Mouse (Mus musculus) intestine, embryonic 14.5 days (tissue): ENCODE data around the gene Tapbpl. TPM values are rescaled to one million over a fixed set of nuclear protein-coding genes. Genes with fewer than 3 reads are reported as not detected.
A peak's percentile ranks its signal among the peaks of the same experiment; 100 is the strongest.
"Not testable (repeated sequence)": the region's sequence is repeated elsewhere in the genome, so short reads cannot be mapped to it uniquely, and the experiment has no call there.

Source experiments
- ATAC-seq: fragments of 200-750 bp; cut with Nextera tagmentation; replicated peaks from 2 replicates; pipeline ENCODE4 v1.8.0; 2017; ENCODE audit warnings: low read depth, moderate number of reproducible peaks, moderate TSS enrichment, moderate library complexity; ENCODE audit not compliant: low FRiP score, low TSS enrichment
- DNase-seq: peaks from one replicate; pipeline ENCODE4 v3.0.0-alpha.2; 2018; ENCODE audit warnings: low spot score
- H3K27ac ChIP-seq: fragments of 300-500 bp; sonication (generic); 2 replicates; pipeline ENCODE4 v1.5.1; 2014; ENCODE audit warnings: low read depth, mild to moderate bottlenecking, control low read depth
- H3K27me3 ChIP-seq: fragments of 300-500 bp; sonication (generic); replicated peaks from 2 replicates; pipeline ENCODE4 v1.6.1; 2014; ENCODE audit warnings: low read length, control low read depth; ENCODE audit not compliant: control insufficient read depth, insufficient read depth
- H3K36me3 ChIP-seq: fragments of 300-500 bp; sonication (generic); 2 replicates; pipeline ENCODE4 v1.6.1; 2014; ENCODE audit warnings: low read length, control low read depth; ENCODE audit not compliant: control insufficient read depth, insufficient read depth
- H3K4me1 ChIP-seq: fragments of 300-500 bp; sonication (generic); replicated peaks from 2 replicates; pipeline ENCODE4 v1.6.1; 2014; ENCODE audit warnings: low read length, control low read depth, mixed read lengths; ENCODE audit not compliant: control insufficient read depth, insufficient read depth
- H3K4me2 ChIP-seq: fragments of 300-500 bp; sonication (generic); 2 replicates; pipeline ENCODE4 v1.6.1; 2014; ENCODE audit warnings: low read length
- H3K4me3 ChIP-seq: fragments of 300-500 bp; sonication (generic); 2 replicates; pipeline ENCODE4 v1.5.1; 2014; ENCODE audit warnings: low read depth, low read length, control low read depth, mixed read lengths
- H3K9ac ChIP-seq: fragments of 300-500 bp; sonication (generic); 2 replicates; pipeline ENCODE4 v1.6.1; 2014; ENCODE audit warnings: mild to moderate bottlenecking, low read length
- H3K9me3 ChIP-seq: fragments of 300-500 bp; sonication (generic); 2 replicates; pipeline ENCODE4 v1.6.1; 2016; ENCODE audit warnings: low read length, control low read depth; ENCODE audit not compliant: control insufficient read depth
- WGBS: fragments of 180-500 bp; shearing (Covaris S2); extraction: QIAGEN DNeasy Blood & Tissue Kit; methylation state at CpG from one replicate; pipeline ENCODE4 v1.1.7; 2014; 5-methylcytosine and 5-hydroxymethylcytosine counted together
- polyA plus RNA-seq: library from polyadenylated mRNA; unstranded; fragments of >200 nt; fragmentation: Nextera tagmentation; extraction: Ambion mirVana; gene quantifications from 2 replicates; pipeline ENCODE4 v1.2.1, GENCODE M21; 2014

The Tapbpl gene
- polyA plus RNA-seq = 5.7 and 7.1 TPM in 2 replicates

DNA sequence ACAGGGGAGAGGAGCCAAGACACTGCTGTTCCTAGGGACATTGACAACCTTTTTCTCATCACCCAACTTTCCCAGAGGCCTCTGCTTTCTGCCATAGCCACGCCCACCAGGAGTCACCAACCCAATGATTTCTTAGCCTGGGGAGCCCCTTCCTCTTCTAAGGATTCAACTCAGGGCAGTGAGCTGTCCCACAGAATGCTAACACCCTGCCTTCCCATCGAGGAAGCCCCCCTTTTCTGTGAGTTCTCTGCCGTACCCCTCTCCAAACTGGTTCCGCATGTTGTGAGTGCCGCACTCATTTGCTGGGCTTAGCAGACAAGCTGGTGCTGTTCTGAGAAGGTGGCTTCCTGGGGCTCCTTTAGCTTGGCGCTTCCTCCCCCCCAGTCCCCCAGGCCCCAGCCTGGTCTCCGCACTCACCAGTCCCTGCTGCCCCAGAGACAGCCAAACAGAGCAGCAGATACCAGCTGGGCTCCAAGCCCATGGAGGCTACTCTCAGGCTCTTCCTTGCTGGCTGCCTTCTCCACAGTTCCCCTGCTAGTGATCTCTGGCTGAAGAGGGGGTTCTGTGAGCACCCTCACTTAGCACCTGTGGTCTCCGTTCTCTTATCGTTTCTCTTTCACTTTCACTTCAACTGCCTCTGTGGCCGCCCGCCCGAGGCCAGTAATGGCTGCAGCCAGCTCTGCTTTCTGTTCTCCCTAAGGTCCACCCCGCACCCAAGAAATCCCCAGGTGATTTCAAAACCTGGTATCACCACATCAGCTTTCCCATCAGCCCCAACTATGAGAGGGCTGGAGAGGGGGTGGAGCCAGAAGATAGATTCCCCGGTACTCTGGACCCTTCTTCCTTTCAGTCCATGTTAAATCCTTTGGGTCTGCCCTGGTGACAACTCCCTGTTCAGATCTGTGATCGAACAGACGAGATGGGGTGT, at the start of gene Tapbpl:
TSS of gene Tapbpl (minus strand) at position 744 of the 928 bp plus-strand sequence.
- DNase-seq = peak; percentile 73
- peaks cover 8% of the 10 kb centered on the region; the same call in 1 of the 2 replicates for H3K4me1 ChIP-seq
- H3K4me3 ChIP-seq = peak within 1 kb of the TSS; percentile 52
- peak within 1 kb of the TSS; percentile 97 for H3K4me2 ChIP-seq
- H3K36me3 ChIP-seq = no peaks in the 10 kb centered on the region
- peak within 1 kb of the TSS; percentile 75 for H3K27ac ChIP-seq
- ATAC-seq = peak; percentile 66
- WGBS = 8% methylated on average over 16 of the region's 16 CpGs
- no peaks in the 10 kb centered on the region for H3K27me3 ChIP-seq
- H3K9ac ChIP-seq = peak within 1 kb of the TSS; percentile 74
- no peaks in the 10 kb centered on the region for H3K9me3 ChIP-seq

DNA sequence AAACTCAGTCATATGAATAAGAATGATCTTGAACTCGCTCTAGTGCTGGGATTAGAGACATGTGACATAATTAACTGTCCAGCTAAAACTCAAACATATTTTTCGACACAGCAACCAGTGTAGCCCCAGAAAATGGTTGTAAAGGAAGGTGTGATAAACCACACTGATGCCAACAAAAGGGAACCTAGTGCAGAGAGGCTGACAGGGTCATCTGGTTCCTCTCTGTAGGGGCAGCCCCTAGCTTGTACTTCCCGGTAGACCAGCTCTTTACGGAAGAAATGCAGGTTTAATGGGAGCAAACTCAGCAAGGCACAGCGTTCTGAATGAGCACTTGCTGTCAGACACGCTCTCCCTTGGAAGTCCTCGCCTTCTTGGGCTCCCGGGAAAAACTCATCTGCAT, 48.1 kb upstream of the Tapbpl start:
- WGBS = 60% methylated on average over 8 of the region's 8 CpGs
- Histone ChIP-seq H3K4me2 (no peak overlapping the region), H3K27ac (no peak overlapping the region), H3K9ac (no peak overlapping the region), H3K4me1 (no peaks in the 10 kb centered on the region), H3K9me3 (no peaks in the 10 kb centered on the region), H3K4me3 (no peak overlapping the region), H3K27me3 (no peaks in the 10 kb centered on the region), H3K36me3 (no peaks in the 10 kb centered on the region)
- no peak for ATAC-seq
- no peak for DNase-seq

DNA sequence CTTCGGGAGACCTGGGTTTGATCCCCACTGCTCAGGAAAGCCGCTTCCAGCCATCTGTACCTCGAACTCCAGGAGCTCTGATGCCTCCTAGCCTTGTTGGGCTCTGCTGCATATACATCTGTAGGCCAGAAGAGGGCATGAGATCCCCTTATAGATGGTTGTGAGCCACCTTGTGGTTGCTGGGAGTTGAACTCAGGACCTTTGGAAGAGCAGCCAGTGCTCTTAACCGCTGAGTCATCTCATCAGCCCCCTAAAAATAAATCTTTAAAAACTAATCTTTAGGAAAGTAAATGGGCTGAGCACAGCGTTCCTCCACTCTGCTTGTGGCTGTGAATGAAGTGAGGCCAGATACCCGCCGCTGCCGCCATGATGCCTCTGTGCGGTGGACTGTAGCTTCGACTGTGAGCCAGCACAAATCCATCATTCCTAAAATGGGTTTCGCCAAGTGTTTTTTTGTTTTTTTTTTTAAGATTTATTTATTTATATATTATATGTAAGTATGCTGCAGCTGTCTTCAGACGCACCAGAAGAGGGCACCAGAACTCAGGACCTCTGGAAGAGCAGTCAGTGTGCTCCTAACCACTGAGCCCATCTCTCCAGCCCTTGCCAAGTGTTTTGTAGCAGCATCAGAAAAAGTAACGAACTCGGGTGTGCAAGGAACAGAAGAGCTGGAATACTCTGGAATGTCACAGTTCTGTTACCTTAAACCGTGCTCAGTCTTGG, 43.3 kb upstream of the Tapbpl start:
- Histone ChIP-seq H3K27me3 (no peaks in the 10 kb centered on the region), H3K4me3 (no peak overlapping the region), H3K9me3 (no peaks in the 10 kb centered on the region), H3K36me3 (no peaks in the 10 kb centered on the region), H3K27ac (no peak overlapping the region), H3K4me2 (no peak overlapping the region), H3K4me1 (peaks cover 4% of the 10 kb centered on the region), H3K9ac (no peak overlapping the region)
- no peak for ATAC-seq
- DNase-seq = peak; percentile 66
- 55% methylated on average over 15 of the region's 15 CpGs for WGBS

DNA sequence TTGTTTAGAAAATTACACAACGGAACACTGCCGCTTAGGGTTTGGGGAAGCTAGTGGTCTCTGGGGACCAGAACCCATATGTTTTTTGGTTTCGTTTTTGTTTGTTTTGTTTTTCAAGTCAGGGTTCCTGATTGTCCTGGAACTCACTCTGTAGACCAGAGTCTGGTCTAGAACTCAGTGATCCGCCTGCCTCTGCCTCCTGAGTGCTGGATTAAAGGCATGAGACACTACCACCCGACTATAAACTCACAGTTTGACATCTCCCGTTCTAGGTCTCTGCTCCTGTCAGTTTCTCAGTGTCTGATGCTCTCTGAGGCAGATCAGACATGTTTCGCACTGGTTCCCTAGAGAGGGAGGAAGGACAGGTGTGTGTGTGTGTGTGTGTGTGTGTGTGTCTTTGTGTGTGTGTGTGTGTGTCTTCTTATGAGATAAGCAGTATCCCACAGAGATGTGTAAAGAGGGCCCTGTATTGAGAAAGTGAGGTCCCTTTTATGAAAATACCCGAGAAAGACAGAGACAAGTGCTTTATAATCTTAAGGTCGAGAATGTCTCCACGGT, 40.6 kb upstream of the Tapbpl start:
- Histone ChIP-seq H3K36me3 (no peaks in the 10 kb centered on the region), H3K9ac (no peak overlapping the region), H3K9me3 (no peaks in the 10 kb centered on the region), H3K4me2 (no peak overlapping the region), H3K4me3 (no peak overlapping the region), H3K27me3 (no peaks in the 10 kb centered on the region), H3K4me1 (peaks cover 4% of the 10 kb centered on the region), H3K27ac (no peak overlapping the region)
- ATAC-seq = no peak
- DNase-seq = no peak
- 77% methylated on average over 10 of the region's 10 CpGs for WGBS

DNA sequence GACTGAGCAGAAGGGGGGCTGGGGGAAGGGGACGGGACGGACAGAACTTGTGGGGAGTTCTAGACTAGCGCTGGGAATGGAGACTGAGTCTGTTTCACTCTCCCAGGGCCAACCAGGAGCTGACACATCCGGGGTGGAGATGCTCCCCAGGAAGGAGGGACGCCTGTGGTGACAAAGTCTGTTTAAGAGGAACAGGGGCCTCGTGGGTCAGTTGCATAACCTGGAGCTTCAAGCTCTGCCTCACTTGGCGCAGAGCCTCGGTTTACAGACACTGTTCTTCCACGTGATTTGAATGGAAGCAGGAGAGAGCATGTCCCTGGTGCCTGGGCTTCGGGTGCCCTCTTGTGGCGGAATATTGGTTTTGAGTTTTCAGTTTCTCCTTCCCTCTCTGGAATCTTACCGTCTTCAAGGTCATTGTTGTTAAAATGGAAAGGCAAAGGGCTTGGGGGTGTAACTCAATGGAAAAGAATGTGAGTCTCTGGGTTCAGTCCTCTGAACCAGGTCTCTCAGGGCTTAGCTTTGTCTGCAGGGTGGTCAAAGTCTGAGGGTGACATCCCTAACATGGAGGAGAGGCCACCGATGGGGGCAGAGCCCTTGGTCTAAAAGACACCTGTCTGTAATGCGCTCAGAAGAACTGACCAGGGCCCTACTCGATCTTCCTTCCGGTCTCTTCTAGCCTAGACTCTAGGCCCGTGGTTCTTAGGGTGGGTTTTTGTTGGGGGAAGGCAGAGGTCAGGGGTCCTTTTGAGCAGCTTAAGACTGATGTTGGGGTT, 40.0 kb upstream of the Tapbpl start:
- Histone ChIP-seq H3K4me1 (peaks cover 4% of the 10 kb centered on the region), H3K9ac (no peak overlapping the region), H3K27ac (no peak overlapping the region), H3K4me3 (no peak overlapping the region), H3K36me3 (no peaks in the 10 kb centered on the region), H3K4me2 (peak overlapping the region; percentile 44), H3K27me3 (no peaks in the 10 kb centered on the region), H3K9me3 (no peaks in the 10 kb centered on the region)
- peak; percentile 87 for ATAC-seq
- DNase-seq = peak; percentile 95
- 16% methylated on average over 17 of the region's 17 CpGs for WGBS

DNA sequence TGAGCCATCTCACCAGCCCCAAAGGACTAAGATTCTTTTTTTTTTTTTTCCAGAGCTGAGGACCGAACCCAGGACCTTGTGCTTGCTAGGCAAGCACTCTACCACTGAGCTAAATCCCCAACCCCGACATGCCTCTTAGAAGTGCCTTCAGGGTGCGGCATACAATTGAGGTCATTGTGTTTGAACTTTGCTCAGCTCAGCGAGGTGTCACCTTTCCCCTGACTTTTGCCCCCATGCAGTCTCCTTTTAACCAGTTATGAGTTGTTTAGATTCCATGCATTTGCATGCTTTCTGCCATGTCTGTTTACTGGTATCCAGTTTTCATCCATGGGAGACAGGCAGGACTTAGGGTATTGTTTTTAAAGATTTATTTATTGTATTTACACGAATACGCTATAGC, 37.1 kb upstream of the Tapbpl start:
- DNase-seq (no peak), ATAC-seq (no peak)
- Histone ChIP-seq H3K4me1 (peaks cover 4% of the 10 kb centered on the region), H3K4me3 (no peak overlapping the region), H3K4me2 (no peak overlapping the region), H3K36me3 (no peaks in the 10 kb centered on the region), H3K9me3 (no peaks in the 10 kb centered on the region), H3K27ac (no peak overlapping the region), H3K9ac (no peak overlapping the region), H3K27me3 (no peaks in the 10 kb centered on the region)
- 49% methylated on average over 6 of the region's 6 CpGs for WGBS

DNA sequence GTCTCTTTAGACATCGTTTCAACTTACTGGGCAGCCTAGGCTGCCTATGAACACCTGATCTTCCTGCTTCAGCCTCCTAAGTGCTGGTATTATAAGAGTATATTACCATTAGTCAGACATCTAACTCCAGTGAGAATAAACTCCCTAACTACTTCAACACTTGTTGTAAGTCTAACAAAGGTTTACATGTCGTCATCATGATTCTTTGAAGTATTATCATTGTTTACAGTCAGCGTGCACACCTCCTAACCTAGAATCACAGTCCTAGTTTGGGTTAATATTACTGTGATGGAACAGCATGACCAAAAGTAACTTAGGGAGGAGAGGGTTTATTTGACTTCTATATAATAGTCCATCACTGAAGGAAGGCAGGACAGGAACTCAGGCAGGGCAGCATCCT, 35.8 kb upstream of the Tapbpl start:
- H3K27ac ChIP-seq = no peak overlapping the region
- H3K4me2 ChIP-seq = no peak overlapping the region
- WGBS = 77% methylated on average over 3 of the region's 3 CpGs
- H3K36me3 ChIP-seq = no peaks in the 10 kb centered on the region
- DNase-seq = no peak
- H3K9ac ChIP-seq = no peak overlapping the region
- H3K9me3 ChIP-seq = no peaks in the 10 kb centered on the region
- no peaks in the 10 kb centered on the region for H3K27me3 ChIP-seq
- no peak for ATAC-seq
- H3K4me3 ChIP-seq = no peak overlapping the region
- peaks cover 4% of the 10 kb centered on the region for H3K4me1 ChIP-seq

DNA sequence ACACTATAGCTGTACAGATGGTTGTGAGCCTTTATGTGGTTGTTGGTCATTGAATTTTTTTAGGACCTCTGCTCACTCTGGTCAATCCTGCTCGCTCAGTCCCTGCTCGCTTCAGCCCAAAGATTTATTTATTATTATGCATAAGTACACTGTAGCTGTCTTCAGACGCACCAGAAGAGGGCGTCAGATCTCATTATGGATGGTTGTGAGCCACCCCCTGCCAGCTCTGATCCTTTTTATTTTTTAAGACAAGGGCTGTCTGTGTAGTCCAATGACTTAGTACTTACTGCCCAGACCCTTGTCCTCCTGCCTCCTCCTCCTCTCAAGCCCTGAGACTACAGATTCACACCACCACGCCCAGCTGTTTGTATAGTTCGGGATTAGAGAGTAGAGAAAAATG, 34.9 kb upstream of the Tapbpl start:
- not testable (repeated sequence) for ATAC-seq, H3K4me3 ChIP-seq, H3K27me3 ChIP-seq, H3K4me2 ChIP-seq, H3K36me3 ChIP-seq, H3K9ac ChIP-seq, H3K9me3 ChIP-seq, H3K4me1 ChIP-seq, DNase-seq, H3K27ac ChIP-seq
- 62% methylated on average over 6 of the region's 6 CpGs for WGBS
